Comparison of ENCODE assay signal across 9 mouse cellular contexts in the genomic region with DNA sequence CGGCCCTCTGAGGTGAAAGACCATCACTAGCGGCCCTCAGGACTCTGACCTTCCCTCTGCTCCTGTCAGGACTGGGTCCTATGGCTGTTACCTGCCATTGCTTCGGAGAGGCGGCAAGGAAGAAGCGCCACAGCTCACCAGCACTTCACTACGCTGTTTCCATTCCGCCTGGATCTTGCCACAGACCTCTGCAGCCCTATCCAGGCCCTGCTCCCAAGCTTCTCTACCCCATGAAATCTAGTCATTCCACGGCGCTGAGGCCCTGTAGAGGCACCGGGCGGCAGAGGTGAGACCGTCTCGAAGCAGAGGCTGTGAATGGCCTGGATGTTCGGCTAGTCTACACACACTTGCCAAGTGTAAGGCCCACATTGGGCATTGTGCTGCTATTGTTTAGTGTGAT. TPM values are rescaled to one million over a fixed set of nuclear protein-coding genes. Genes with fewer than 3 reads are reported as not detected.
DNase-seq lines count a peak whose midpoint lies in the region; ATAC-seq and TF ChIP-seq lines count a peak whose summit lies in the region.
"Had no signal": no experiment of that assay in that cellular context is flagged by ENCODE, and none has a peak within 500 bp of the region (broad histone marks: within the 10 kb centered on the region; RNA-seq: fewer than 3 reads in every experiment).

No protein-coding gene starts in this region.

- TF ChIP-seq CTCF in layer of hippocampus, adult 2 months (conservative IDR thresholded peaks at IDR 0.05), result no peak
- TF ChIP-seq CTCF in cortical plate, adult 2 months (IDR thresholded peaks at IDR 0.05; ENCODE audit: extremely low read depth, insufficient read depth, low read length), result no peak
- TF ChIP-seq CTCF in heart, postnatal 0 days (IDR thresholded peaks at IDR 0.05; ENCODE audit: low read depth), result no peak

- peaks cover 8% of the 10 kb centered on the region for H3K4me1 ChIP-seq in cortical plate, adult 2 months (ENCODE audit: control insufficient read depth, insufficient read depth, low read length)
- peaks cover 16% of the 10 kb centered on the region for H3K4me1 ChIP-seq in heart, postnatal 0 days (ENCODE audit: control insufficient read depth, insufficient read depth)
- peaks cover 23% of the 10 kb centered on the region for H3K4me1 ChIP-seq in midbrain, embryonic 12.5 days

- no peak for TF ChIP-seq EP300 in heart, postnatal 0 days (IDR thresholded peaks at IDR 0.05; ENCODE audit: low read depth)

- H3K27ac ChIP-seq in layer of hippocampus, adult 2 months, result peak overlapping the region; percentile 78
- H3K27ac ChIP-seq in cortical plate, adult 2 months (ENCODE audit: insufficient read depth, low read length), result no peak overlapping the region
- H3K27ac ChIP-seq in heart, postnatal 0 days (ENCODE audit: low read depth), result peak overlapping the region; percentile 69; the same call in 1 of the 2 replicates
- H3K27ac ChIP-seq in midbrain, embryonic 12.5 days (replicated peaks), result no peak overlapping the region

- H3K9ac ChIP-seq in heart, postnatal 0 days (replicated peaks; ENCODE audit: low read depth, low read length), result no peak overlapping the region
- no peak overlapping the region for H3K9ac ChIP-seq in midbrain, embryonic 12.5 days (replicated peaks)

- H3K36me3 ChIP-seq in heart, postnatal 0 days (replicated peaks; ENCODE audit: control insufficient read depth, insufficient read depth, low read length), result no peaks in the 10 kb centered on the region
- no peaks in the 10 kb centered on the region for H3K36me3 ChIP-seq in midbrain, embryonic 12.5 days

- 86% methylated on average over 14 of the region's 14 CpGs for WGBS in heart, postnatal 0 days
- WGBS in midbrain, embryonic 12.5 days, result 88% methylated on average over 14 of the region's 14 CpGs

- H3K9me3 ChIP-seq in heart, postnatal 0 days (replicated peaks; ENCODE audit: control insufficient read depth, low read length), result no peaks in the 10 kb centered on the region
- no peaks in the 10 kb centered on the region for H3K9me3 ChIP-seq in midbrain, embryonic 12.5 days

- peak overlapping the region; percentile 78; the same call in 1 of the 2 replicates for H3K4me3 ChIP-seq in layer of hippocampus, adult 2 months
- H3K4me3 ChIP-seq in cortical plate, adult 2 months (ENCODE audit: insufficient read depth, low read length), result peak overlapping the region; percentile 64; the same call in 1 of the 2 replicates
- H3K4me3 ChIP-seq in heart, postnatal 0 days (ENCODE audit: low read depth, low read length), result 0 out of 2 replicates have a peak overlapping the region, but pooled peaks have one; percentile 81
- H3K4me3 ChIP-seq in midbrain, embryonic 12.5 days, result 0 out of 2 replicates have a peak overlapping the region, but pooled peaks have one; percentile 69

- no peak for TF ChIP-seq POLR2A in cortical plate, adult 2 months (IDR thresholded peaks at IDR 0.05; ENCODE audit: extremely low read depth, insufficient read depth, low read length)

- intact Hi-C loops in left cerebral cortex, postnatal 36 days (cut with DNase I), result no loop called here

- DNase-seq in layer of hippocampus, adult 2 months (ENCODE audit: low spot score in 2 of 2), result no peak
- DNase-seq in layer of hippocampus, adult 18-20 months (ENCODE audit: low spot score in 2 of 2), result no peak
- DNase-seq in heart, postnatal 0 days (ENCODE audit: low spot score), result no peak
- DNase-seq in right cerebral cortex, postnatal 25 days, result no peak
- DNase-seq in left cerebral cortex, postnatal 36 days (ENCODE audit: low spot score in 2 of 2), result no peak

- H3K27me3 ChIP-seq in heart, postnatal 0 days (ENCODE audit: control insufficient read depth, insufficient read depth, low read length), result no peaks in the 10 kb centered on the region
- H3K27me3 ChIP-seq in midbrain, embryonic 12.5 days, result peaks cover 13% of the 10 kb centered on the region; the same call in 1 of the 2 replicates

- H3K4me2 ChIP-seq in heart, postnatal 0 days (ENCODE audit: low read depth, low read length), result peak overlapping the region; percentile 89; the same call in 1 of the 2 replicates
- peak overlapping the region; percentile 85 for H3K4me2 ChIP-seq in midbrain, embryonic 12.5 days (replicated peaks)

- no peak for ATAC-seq in heart, postnatal 0 days (ENCODE audit: insufficient read depth, low read depth)
- peak; percentile 1; the same call in 1 of the 2 replicates for ATAC-seq in midbrain, embryonic 12.5 days (ENCODE audit: low FRiP score, low read depth)
- ATAC-seq in frontal cortex, adult (ENCODE audit: low TSS enrichment), result no peak

RNA-seq across cellular contexts. Expression of gene Lipe, which starts 1.9 kb away (rescaled TPM):
- total RNA-seq in layer of hippocampus, adult 2 months (2021), result 1 to 10 TPM; 9.1 to 10.0 TPM
- total RNA-seq in layer of hippocampus, adult 18-20 months (2021), result 10 to 100 TPM in 1 of 2 experiments, 1 to 10 TPM in 1; 9.4 to 11.0 TPM
- 8.0 and 9.1 TPM in 2 replicates for polyA plus RNA-seq in cortical plate, adult 2 months (2012; rRNA removed)
- 23.5 and 31.1 TPM in 2 replicates for total RNA-seq in heart, postnatal 0 days (2014; rRNA removed; ENCODE audit: low replicate concordance)
- polyA plus RNA-seq in heart, postnatal 0 days (2015; fragmentation: Nextera tagmentation; extraction: Ambion mirVana), result 19.3 and 21.5 TPM in 2 replicates
- polyA plus RNA-seq in midbrain, embryonic 12.5 days (2016; fragmentation: Nextera tagmentation; extraction: Ambion mirVana), result 5.9 and 8.5 TPM in 2 replicates
- 10 to 100 TPM in 1 of 2 experiments, 1 to 10 TPM in 1; 6.0 to 11.2 TPM for total RNA-seq in left cerebral cortex, postnatal 36 days (2021)

RNA-seq across cellular contexts. Expression of gene Cxcl17, which starts 16.1 kb away (rescaled TPM):
- not detected for total RNA-seq in layer of hippocampus, adult 2 months (2021)
- not detected for total RNA-seq in layer of hippocampus, adult 18-20 months (2021)
- not detected in 2 replicates for polyA plus RNA-seq in cortical plate, adult 2 months (2012; rRNA removed)
- total RNA-seq in heart, postnatal 0 days (2014; rRNA removed; ENCODE audit: low replicate concordance), result not detected in 2 replicates
- polyA plus RNA-seq in heart, postnatal 0 days (2015; fragmentation: Nextera tagmentation; extraction: Ambion mirVana), result 0.42 and 1.1 TPM in 2 replicates
- 0.65 and 0.75 TPM in 2 replicates for polyA plus RNA-seq in midbrain, embryonic 12.5 days (2016; fragmentation: Nextera tagmentation; extraction: Ambion mirVana)
- not detected for total RNA-seq in left cerebral cortex, postnatal 36 days (2021)
- polyA plus RNA-seq: embryonic facial prominence, embryonic 11.5 days had no signal

RNA-seq across cellular contexts. Expression of gene Cnfn, which starts 27.1 kb away (rescaled TPM):
- total RNA-seq in layer of hippocampus, adult 2 months (2021), result not detected
- not detected for total RNA-seq in layer of hippocampus, adult 18-20 months (2021)
- not detected in 2 replicates for polyA plus RNA-seq in cortical plate, adult 2 months (2012; rRNA removed)
- total RNA-seq in heart, postnatal 0 days (2014; rRNA removed; ENCODE audit: low replicate concordance), result not detected in 2 replicates
- not detected in 2 replicates for polyA plus RNA-seq in heart, postnatal 0 days (2015; fragmentation: Nextera tagmentation; extraction: Ambion mirVana)
- not detected in 2 replicates for polyA plus RNA-seq in midbrain, embryonic 12.5 days (2016; fragmentation: Nextera tagmentation; extraction: Ambion mirVana)
- total RNA-seq in left cerebral cortex, postnatal 36 days (2021), result not detected

Comparison
In these comparisons a context has a peak if more than half of its experiments do, and no peak if none do; other contexts are left out.
1. H3K27ac ChIP-seq: peak in layer of hippocampus, adult 2 months (single experiment) and heart, postnatal 0 days (single experiment); none in cortical plate, adult 2 months (single experiment) and midbrain, embryonic 12.5 days (single experiment).
2. Peak in every context shown above with its lines, with median percentiles within 50 percentile points of each other: H3K4me3 ChIP-seq.